Mouse (Mus musculus) myocyte (in vitro differentiated cells): Measurements from ENCODE around the gene Kpna2.
"Not testable (repeated sequence)": the region's sequence is repeated elsewhere in the genome, so short reads cannot be mapped to it uniquely, and the experiment has no call there.

Source experiments
- CEBPB ChIP-seq: IDR thresholded peaks from 2 replicates; pipeline ENCODE4 v1.6.1; 2011; ENCODE audit warnings: mild to moderate bottlenecking, moderate library complexity; ENCODE audit not compliant: poor library complexity, insufficient read depth, severe bottlenecking
- E2F4 ChIP-seq: IDR thresholded peaks from one replicate; pipeline ENCODE4 v1.6.1; 2011; ENCODE audit warnings: mild to moderate bottlenecking, control low read depth, moderate library complexity; ENCODE audit not compliant: insufficient read depth
- MAX ChIP-seq: IDR thresholded peaks from one replicate; pipeline ENCODE4 v1.6.1; 2011; ENCODE audit warnings: low read depth, mild to moderate bottlenecking, control low read depth
- MYOD1 ChIP-seq, 3 experiments: IDR thresholded peaks; one replicate each; pipeline ENCODE4 v1.6.1; 2011; ENCODE audit warnings: control low read depth in 2 of 3, low read depth in 2 of 3, mild to moderate bottlenecking in 2 of 3, moderate library complexity in 1 of 3; ENCODE audit not compliant: insufficient read length in 2 of 3, control insufficient read depth in 1 of 3
- POLR2A ChIP-seq: IDR thresholded peaks from one replicate; pipeline ENCODE4 v1.6.1; 2011; ENCODE audit warnings: low read depth, mild to moderate bottlenecking, control low read depth, moderate library complexity; ENCODE audit not compliant: insufficient read length
- REST ChIP-seq: IDR thresholded peaks from one replicate; pipeline ENCODE4 v1.6.1; 2011; ENCODE audit warnings: mild to moderate bottlenecking, control low read depth, moderate library complexity; ENCODE audit not compliant: insufficient read depth, insufficient read length
- TCF12 ChIP-seq: IDR thresholded peaks from one replicate; pipeline ENCODE4 v1.6.1; 2011; ENCODE audit warnings: mild to moderate bottlenecking, control low read depth; ENCODE audit not compliant: poor library complexity, insufficient read depth, severe bottlenecking
- USF1 ChIP-seq: IDR thresholded peaks from one replicate; pipeline ENCODE4 v1.6.1; 2011; ENCODE audit warnings: low read depth, mild to moderate bottlenecking, control low read depth, moderate library complexity

DNA sequence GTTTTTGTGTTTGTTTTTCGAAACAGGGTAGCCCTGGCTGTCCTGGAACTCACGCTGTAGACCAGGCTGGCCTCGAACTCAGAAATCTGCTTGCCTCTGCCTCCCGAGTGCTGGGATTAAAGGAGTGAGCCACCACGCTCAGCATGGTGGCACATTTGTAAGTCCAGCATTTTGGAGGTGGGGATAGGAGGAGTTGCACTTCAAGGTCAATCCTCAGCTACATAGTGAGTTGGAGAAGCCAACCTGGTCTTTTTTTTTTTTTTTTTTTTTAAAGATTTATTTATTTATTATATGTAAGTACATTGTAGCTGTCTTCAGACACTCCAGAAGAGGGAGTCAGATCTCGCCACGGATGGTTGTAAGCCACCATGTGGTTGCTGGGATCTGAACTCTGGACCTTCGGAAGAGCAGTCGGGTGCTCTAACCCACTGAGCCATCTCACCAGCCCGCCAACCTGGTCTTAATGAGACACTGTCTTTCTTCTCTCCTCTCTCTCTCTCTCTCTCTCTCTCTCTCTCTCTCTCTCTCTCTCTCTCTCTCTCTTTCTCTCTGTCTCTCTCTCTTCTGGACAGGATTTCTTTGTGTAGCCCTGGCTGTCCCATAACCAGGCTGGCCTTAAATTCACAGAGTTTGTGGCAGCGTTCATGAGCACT is 16.3 kb upstream of the Kpna2 start:
- TF ChIP-seq MAX; TCF12; E2F4; POLR2A; MYOD1 (IDR thresholded peaks at IDR 0.05; ENCODE audit: control insufficient read depth in 1 of 3, insufficient read length in 2 of 3, low read depth in 2 of 3); USF1; REST; CEBPB: not testable (repeated sequence)
